Mouse (Mus musculus) neural tube, embryonic 11.5 days (tissue): ENCODE results near the gene Iqck. TPM values are rescaled to one million over a fixed set of nuclear protein-coding genes. Genes with fewer than 3 reads are reported as not detected.

ENCODE experiments used
- ATAC-seq: fragments of 200-750 bp; cut with Nextera tagmentation; 2 replicates; pipeline ENCODE4 v1.8.0; 2017; ENCODE audit warnings: moderate number of reproducible peaks, mild to moderate bottlenecking, moderate TSS enrichment, moderate library complexity; ENCODE audit not compliant: insufficient read depth, low FRiP score, low TSS enrichment
- DNase-seq: peaks from one replicate; pipeline ENCODE4 v3.0.0-alpha.2; 2015; ENCODE audit warnings: low spot score
- H3K27ac ChIP-seq: fragments of 300-500 bp; sonication (generic); 2 replicates; pipeline ENCODE4 v1.5.1; 2014; ENCODE audit warnings: low read depth, mild to moderate bottlenecking, low read length
- H3K27me3 ChIP-seq: fragments of 300-500 bp; sonication (generic); 2 replicates; pipeline ENCODE4 v1.6.1; 2014; ENCODE audit warnings: mild to moderate bottlenecking, low read length, mixed read lengths; ENCODE audit not compliant: control insufficient read depth, insufficient read depth
- H3K36me3 ChIP-seq: fragments of 300-500 bp; sonication (generic); 2 replicates; pipeline ENCODE4 v1.6.1; 2014; ENCODE audit warnings: mild to moderate bottlenecking, low read length, moderate library complexity, mixed read lengths; ENCODE audit not compliant: control insufficient read depth, insufficient read depth
- H3K4me1 ChIP-seq: fragments of 300-500 bp; sonication (generic); 2 replicates; pipeline ENCODE4 v1.6.1; 2014; ENCODE audit warnings: low read length, mixed read lengths; ENCODE audit not compliant: control insufficient read depth, insufficient read depth
- H3K4me2 ChIP-seq: fragments of 300-500 bp; sonication (generic); 2 replicates; pipeline ENCODE4 v1.6.1; 2014; ENCODE audit warnings: low read depth, mild to moderate bottlenecking, moderate library complexity
- H3K4me3 ChIP-seq: fragments of 300-500 bp; sonication (generic); 2 replicates; pipeline ENCODE4 v1.5.1; 2014; ENCODE audit warnings: low read depth, low read length
- H3K9ac ChIP-seq: fragments of 300-500 bp; sonication (generic); 2 replicates; pipeline ENCODE4 v1.6.1; 2014; ENCODE audit warnings: mild to moderate bottlenecking, low read length
- H3K9me3 ChIP-seq: fragments of 300-500 bp; sonication (generic); 2 replicates; pipeline ENCODE4 v1.6.1; 2016; ENCODE audit warnings: low read length; ENCODE audit not compliant: control insufficient read depth
- WGBS: fragments of 180-500 bp; shearing (Covaris S2); extraction: QIAGEN DNeasy Blood & Tissue Kit; methylation state at CpG from one replicate; pipeline ENCODE4 v1.1.7; 2014; 5-methylcytosine and 5-hydroxymethylcytosine counted together
- polyA plus RNA-seq: library from polyadenylated mRNA; unstranded; fragments of >200 nt; fragmentation: Nextera tagmentation; extraction: Ambion mirVana; gene quantifications from 2 replicates; pipeline ENCODE4 v1.2.1, GENCODE M21; 2014

Gene Iqck
- polyA plus RNA-seq, 1 experiment from 2014 or later, result 2.9 TPM

GRCm38 (mm10) chr7:118821356-118821755 is 34.2 kb upstream of the Iqck start:
- Histone ChIP-seq H3K27me3 (no peaks in the 10 kb centered on the region), H3K36me3 (peaks cover 4% of the 10 kb centered on the region; the same call in 1 of the 2 replicates), H3K27ac (no peak overlapping the region), H3K4me1 (no peaks in the 10 kb centered on the region), H3K4me2 (no peak overlapping the region), H3K9me3 (no peaks in the 10 kb centered on the region), H3K9ac (no peak overlapping the region), H3K4me3 (no peak overlapping the region)
- WGBS, result 67% methylated on average over 7 of the region's 7 CpGs
- no peak for DNase-seq
- no peak for ATAC-seq

DNA sequence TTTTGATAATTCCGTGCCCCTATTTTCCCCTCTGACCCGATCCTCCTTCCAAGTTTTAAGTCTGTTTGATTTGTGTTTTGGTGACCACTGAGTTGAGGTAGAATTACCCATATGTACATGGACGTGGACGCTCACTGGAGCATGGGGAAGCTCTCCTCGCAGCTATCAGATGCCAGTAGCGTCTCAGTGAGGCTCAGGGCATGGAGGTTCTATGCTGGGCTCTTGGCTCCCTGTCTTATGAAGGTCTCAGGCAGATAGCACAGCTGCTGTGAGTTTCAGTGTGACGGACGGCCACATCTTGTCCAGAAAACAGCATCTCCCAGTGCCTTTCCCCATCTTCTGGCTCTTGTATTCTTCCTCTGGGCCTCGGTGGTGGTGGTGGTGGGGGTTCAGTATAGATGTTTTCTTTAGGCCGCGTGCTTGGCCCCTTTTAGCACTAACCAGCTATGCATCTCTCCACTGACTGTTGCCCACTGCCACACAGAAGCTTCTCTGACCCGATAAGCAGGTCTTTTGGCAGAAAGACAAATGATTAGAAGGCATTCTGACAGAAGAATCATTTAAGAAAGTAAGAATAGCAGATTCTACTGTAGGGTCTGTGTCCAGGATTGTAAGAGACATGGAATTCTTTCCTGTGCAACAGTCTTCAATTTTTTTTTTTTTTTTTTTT is 33.5 kb upstream of the Iqck start:
- H3K36me3 ChIP-seq, result peaks cover 4% of the 10 kb centered on the region; the same call in 1 of the 2 replicates
- no peaks in the 10 kb centered on the region for H3K9me3 ChIP-seq
- H3K4me2 ChIP-seq, result no peak overlapping the region
- H3K4me3 ChIP-seq, result no peak overlapping the region
- no peaks in the 10 kb centered on the region for H3K27me3 ChIP-seq
- no peak overlapping the region for H3K9ac ChIP-seq
- 92% methylated on average over 12 of the region's 12 CpGs for WGBS
- H3K4me1 ChIP-seq, result no peaks in the 10 kb centered on the region
- DNase-seq, result no peak
- no peak overlapping the region for H3K27ac ChIP-seq
- ATAC-seq, result no peak

DNA sequence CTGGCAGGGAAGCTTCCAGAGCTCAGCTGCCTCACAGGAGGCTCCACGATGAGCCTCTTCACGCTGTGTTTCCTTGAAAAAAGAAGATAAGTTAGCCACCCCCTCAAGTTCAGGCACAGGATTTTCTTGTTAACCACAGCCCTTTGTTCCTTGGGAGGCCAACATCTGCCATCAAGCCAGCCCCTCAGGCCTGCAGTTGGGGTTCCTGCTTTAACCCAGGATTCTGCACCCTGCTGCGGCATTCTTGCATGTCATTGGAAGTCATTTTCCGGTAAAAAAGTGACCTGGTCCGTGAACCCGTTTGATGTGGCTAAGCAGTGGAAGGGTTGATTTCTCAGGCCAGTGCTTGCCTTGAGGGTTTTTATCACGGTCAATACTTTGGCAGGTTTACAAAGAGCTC is 31.1 kb upstream of the Iqck start:
- no peaks in the 10 kb centered on the region for H3K4me1 ChIP-seq
- DNase-seq (no peak), ATAC-seq (no peak)
- H3K27ac ChIP-seq, result no peak overlapping the region
- H3K27me3 ChIP-seq, result no peaks in the 10 kb centered on the region
- no peak overlapping the region for H3K4me3 ChIP-seq
- peaks cover 4% of the 10 kb centered on the region; the same call in 1 of the 2 replicates for H3K36me3 ChIP-seq
- H3K4me2 ChIP-seq, result no peak overlapping the region
- H3K9ac ChIP-seq, result no peak overlapping the region
- no peaks in the 10 kb centered on the region for H3K9me3 ChIP-seq
- WGBS, result 54% methylated on average over 7 of the region's 7 CpGs

DNA sequence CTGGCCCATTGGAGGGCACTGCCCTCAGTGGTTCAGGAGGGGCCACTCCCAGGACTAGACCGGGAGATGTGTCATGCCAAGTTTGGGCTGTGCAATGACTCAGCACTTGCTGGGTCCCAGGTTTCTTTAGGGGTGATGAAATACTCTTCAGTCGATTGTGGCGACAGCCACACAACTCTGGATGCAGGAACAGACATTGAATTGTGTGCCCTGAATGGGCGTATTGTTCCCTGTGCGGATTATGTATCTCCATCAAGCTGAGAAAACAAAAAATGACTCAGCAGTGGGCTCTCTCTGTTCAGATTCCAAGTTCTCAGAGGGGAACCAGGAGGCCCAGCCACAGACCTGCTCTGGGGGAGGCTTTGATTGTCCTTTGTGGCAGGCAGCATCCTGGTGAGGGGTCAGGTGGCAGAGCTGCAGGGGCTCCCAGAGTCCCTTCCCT is 27.6 kb upstream of the Iqck start:
- no peak overlapping the region for H3K27ac ChIP-seq

DNA sequence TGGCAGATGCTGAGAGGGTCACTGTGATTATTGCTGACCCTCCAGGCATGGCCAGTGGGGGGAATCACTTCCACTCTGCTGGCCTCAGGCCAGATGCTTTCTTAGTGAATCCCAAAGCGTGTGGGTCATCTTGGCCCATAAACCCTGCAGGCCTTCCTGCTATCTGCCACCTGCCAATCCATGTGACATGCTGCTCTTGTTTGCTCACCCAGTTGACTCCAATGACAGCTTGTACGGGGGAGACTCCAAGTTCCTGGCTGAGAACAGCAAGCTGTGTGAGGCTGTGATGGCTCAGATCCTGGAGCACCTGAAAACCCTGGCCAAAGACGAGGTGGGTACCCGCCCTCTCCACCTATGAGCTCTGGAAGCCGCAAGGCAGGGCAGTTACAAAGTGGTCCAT is 17.7 kb upstream of the Iqck start:
- 90% methylated on average over 5 of the region's 5 CpGs for WGBS
- peaks cover 10% of the 10 kb centered on the region for H3K36me3 ChIP-seq

More for the DNA sequence above, 27.6 kb upstream of the Iqck start:
- Histone ChIP-seq H3K9ac (no peak overlapping the region), H3K4me3 (no peak overlapping the region), H3K36me3 (peaks cover 2% of the 10 kb centered on the region; the same call in 1 of the 2 replicates), H3K27me3 (no peaks in the 10 kb centered on the region), H3K9me3 (no peaks in the 10 kb centered on the region), H3K4me1 (no peaks in the 10 kb centered on the region), H3K4me2 (no peak overlapping the region)
- WGBS, result 53% methylated on average over 5 of the region's 5 CpGs
- DNase-seq, result no peak
- ATAC-seq, result no peak

DNA sequence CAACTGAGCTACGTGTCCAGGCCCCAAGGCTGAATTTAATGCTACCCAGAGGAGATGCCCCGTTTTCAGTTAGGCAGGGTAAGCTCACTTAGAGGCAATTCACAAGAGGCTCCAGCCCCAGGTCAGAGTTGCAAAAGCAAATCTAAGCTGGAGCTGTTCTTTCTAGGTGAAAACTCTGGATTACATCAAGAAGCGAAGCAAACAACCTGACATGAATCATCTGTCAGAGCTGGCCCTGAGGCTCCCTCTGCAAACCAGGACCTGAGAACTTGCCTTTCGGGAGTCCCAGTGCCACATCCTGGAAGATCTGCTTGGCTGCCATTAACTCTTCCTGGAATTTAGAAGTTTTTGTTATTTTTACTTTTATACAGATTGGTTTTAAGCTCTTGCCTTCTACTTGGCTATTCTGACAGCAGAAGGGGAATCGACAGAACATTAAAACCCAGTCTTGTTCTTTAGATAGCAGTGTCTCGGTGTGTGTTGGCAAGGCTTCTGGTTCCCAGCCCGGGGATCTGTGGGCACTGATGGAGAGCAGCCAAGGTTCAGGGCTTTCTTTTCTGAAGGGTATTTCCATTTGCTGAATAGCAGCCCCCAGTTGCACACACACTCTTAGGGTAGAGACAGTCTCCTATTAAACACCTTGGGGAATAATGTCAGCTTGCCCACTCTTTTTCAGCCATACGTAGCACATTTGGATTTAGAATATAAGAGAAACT is 14.4 kb upstream of the Iqck start:
- Histone ChIP-seq H3K4me1 (no peaks in the 10 kb centered on the region), H3K36me3 (peaks cover 20% of the 10 kb centered on the region), H3K27ac (no peak overlapping the region), H3K27me3 (no peaks in the 10 kb centered on the region), H3K4me3 (no peak overlapping the region), H3K4me2 (no peak overlapping the region), H3K9ac (no peak overlapping the region), H3K9me3 (no peaks in the 10 kb centered on the region)
- no peak for DNase-seq
- no peak for ATAC-seq
- WGBS, result 90% methylated on average over 8 of the region's 8 CpGs

More for the DNA sequence above, 17.7 kb upstream of the Iqck start:
- H3K27ac ChIP-seq, result no peak overlapping the region
- H3K27me3 ChIP-seq, result no peaks in the 10 kb centered on the region
- ATAC-seq, result no peak
- no peaks in the 10 kb centered on the region for H3K9me3 ChIP-seq
- no peaks in the 10 kb centered on the region for H3K4me1 ChIP-seq
- H3K9ac ChIP-seq, result no peak overlapping the region
- H3K4me2 ChIP-seq, result no peak overlapping the region
- H3K4me3 ChIP-seq, result no peak overlapping the region
- DNase-seq, result no peak

DNA sequence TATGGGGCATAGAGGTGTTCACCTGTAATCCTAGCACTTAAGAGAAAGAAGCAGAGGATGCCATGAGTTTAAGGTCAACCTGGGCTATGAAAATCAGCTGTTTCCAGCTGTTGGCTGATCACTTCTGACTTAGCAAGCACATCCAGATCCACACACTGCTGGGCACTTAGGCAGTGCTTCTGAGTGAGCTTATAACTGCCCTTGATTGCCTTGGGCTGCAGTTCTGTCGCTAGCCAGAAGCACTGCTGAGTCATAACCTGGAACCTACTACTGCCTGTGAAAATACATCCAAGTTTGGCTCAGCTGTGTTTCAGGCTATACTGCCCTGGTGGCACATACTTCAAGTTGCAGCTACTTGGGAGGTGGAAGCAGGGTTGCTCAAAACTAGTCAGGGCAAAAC is 13.8 kb upstream of the Iqck start:
- DNase-seq (no peak), ATAC-seq (no peak)
- Histone ChIP-seq H3K27me3 (no peaks in the 10 kb centered on the region), H3K9me3 (no peaks in the 10 kb centered on the region), H3K9ac (no peak overlapping the region), H3K27ac (no peak overlapping the region), H3K36me3 (peaks cover 20% of the 10 kb centered on the region), H3K4me2 (no peak overlapping the region), H3K4me1 (no peaks in the 10 kb centered on the region), H3K4me3 (no peak overlapping the region)
- 69% methylated on average over 1 of the region's 1 CpGs for WGBS

DNA sequence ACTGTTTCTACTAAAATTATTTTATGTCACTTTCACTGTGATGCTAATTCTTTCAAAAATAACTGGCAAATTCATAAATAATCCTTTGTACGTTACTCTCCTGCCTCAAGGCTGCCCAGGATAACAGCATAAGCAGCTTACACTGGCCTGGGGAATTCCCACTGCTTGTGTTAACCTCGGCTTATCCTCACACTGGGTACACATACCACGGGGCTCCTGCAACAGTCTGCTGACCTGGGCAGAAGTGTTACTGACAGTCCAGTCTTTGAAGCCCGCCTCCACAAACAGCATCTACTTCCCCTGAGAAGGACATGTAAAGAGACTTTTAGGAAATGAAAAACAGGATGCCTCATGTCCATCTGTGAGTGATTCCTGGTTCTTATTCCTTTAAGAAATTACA is 12.6 kb upstream of the Iqck start:
- ATAC-seq, result no peak
- Histone ChIP-seq H3K4me2 (no peak overlapping the region), H3K36me3 (peaks cover 26% of the 10 kb centered on the region), H3K9ac (no peak overlapping the region), H3K4me3 (no peak overlapping the region), H3K9me3 (no peaks in the 10 kb centered on the region), H3K4me1 (no peaks in the 10 kb centered on the region), H3K27me3 (no peaks in the 10 kb centered on the region), H3K27ac (no peak overlapping the region)
- no peak for DNase-seq
- 84% methylated on average over 4 of the region's 4 CpGs for WGBS

DNA sequence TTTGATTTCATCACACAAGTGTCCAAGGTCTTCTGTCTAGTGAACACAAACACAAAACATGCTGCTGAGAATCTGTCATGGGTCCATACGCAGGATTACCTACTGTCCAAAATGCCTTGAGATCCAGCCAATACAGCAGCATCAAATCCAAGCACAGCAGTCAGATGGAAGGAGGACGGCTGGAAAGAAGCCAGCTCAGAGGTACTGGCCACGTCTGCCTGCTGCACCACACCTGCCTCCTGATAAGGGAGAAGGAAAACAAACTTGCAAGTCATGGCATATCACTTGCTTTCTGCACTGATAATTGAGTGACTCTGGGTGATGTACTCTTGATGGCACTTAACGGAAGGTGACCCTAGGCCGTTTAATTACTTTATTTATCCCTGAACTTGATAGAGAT is 10.4 kb upstream of the Iqck start:
- Histone ChIP-seq H3K27ac (no peak overlapping the region), H3K9ac (no peak overlapping the region), H3K4me3 (no peak overlapping the region), H3K36me3 (peaks cover 31% of the 10 kb centered on the region), H3K9me3 (no peaks in the 10 kb centered on the region), H3K27me3 (no peaks in the 10 kb centered on the region), H3K4me2 (no peak overlapping the region), H3K4me1 (no peaks in the 10 kb centered on the region)
- 91% methylated on average over 5 of the region's 5 CpGs for WGBS
- no peak for ATAC-seq
- DNase-seq, result no peak
